Mouse (Mus musculus): ENCODE measurements around the gene Plagl1. TPM values are rescaled to one million over a fixed set of nuclear protein-coding genes. Genes with fewer than 3 reads are reported as not detected.

The Plagl1 gene
- total RNA-seq, 2 experiments from 2014 or later: 32.3 to 38.6 TPM

DNA sequence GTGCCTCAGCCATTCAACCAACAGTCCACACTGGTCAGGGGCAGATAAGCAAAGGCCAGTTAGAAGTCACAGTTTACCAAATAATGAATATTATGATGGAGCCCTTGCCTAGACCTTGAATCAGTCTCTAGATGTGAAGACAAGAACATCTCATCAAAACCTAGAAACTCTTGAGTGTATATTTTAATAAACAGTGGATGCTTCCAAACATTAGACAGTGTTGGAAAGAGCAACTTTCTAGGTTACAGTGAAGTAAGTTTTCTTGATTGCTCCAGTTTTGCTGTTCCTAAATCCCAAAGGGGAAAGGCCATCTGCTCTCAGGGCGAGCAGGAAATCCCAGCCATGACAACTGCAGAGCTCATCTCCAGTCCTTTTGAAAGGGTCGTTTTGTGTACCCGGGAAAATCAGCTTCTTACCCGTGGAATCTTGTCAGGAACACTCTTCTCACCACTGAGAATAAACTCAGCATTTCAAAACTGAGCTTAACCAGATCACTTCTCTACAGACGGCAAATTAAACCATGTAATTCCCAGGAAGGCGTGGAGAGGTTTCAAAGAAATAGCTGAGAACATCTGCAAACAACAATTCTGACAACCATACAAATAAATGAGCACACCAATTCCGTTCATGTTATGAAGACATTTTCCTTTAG is 117.8 kb downstream of the Plagl1 start, which contains the start of gene Zc2hc1b:
Zc2hc1b (minus strand) TSS at position 51 of the 652 bp plus-strand sequence.
- DNase-seq: no peak

DNA sequence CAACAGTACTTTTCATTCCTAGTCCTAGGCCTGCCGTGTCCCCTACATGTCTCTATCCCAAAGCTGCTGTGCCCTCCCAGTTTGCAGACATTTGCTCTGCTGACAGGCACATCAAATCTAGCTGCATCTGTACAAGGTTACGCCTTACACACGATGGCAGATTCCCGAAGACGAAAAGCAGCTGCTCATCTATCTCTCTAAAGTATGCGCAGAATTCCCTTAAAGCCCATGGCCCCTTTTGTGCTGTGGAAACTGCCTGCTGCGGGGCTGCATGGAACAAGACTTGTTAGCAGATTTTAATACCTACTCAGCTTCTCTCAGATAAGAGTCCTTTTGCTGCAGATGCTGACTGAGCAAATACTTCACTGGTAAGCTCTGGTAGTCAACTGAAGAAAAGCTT is 119.9 kb downstream of the Plagl1 start:
- no peak for DNase-seq
- intact Hi-C loops (cut with DNase I; ENCODE audit: low total_unique reads): no loop called here

More for the DNA sequence above, 117.8 kb downstream of the Plagl1 start, which contains the start of gene Zc2hc1b:
- intact Hi-C loops (cut with DNase I; ENCODE audit: low total_unique reads): no loop called here

Other genes starting within 250 kb of the Plagl1 start
- gene Utrn, start 191.1 kb upstream of the Plagl1 start, total RNA-seq (2021): 10 to 100 TPM; 37.1 to 44.7 TPM
- gene Stx11, start 96.2 kb upstream of the Plagl1 start, total RNA-seq (2021): under 1 TPM; 0.44 to 0.47 TPM
- gene Sf3b5, start 55.2 kb upstream of the Plagl1 start, total RNA-seq (2021): 1 to 10 TPM; 4.3 to 5.1 TPM
- gene Zc2hc1b, start 117.5 kb downstream of the Plagl1 start, total RNA-seq (2021): not detected
- 10 to 100 TPM; 20.1 to 24.8 TPM for gene Ltv1, start 132.7 kb downstream of the Plagl1 start, total RNA-seq (2021)

All from gastrocnemius, postnatal 14 days (tissue).